In the genomic region with DNA sequence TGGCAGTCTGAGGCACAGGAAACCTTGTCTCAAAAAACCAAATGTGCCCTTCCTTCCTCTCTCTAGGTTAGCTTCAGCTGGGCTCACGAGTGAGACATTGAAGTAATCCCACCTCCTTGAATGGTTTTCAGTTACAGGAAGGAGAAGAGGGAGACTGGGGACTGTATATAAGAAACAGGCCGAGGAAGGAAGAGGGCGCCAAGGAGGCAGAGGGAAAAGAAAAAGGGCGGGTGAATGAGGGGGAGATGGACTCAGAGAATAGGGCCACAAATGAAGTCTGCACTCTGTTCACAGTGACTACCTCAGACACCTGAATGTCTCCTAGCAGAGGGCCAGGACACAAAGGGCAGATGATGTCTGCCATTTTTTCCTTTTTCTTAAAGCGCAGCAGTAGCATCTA, we compare ENCODE assay signal across 12 mouse cellular contexts.
DNase-seq lines count a peak whose midpoint lies in the region; ATAC-seq and TF ChIP-seq lines count a peak whose summit lies in the region.
"Had no signal": no experiment of that assay in that cellular context is flagged by ENCODE, and none has a peak within 500 bp of the region (broad histone marks: within the 10 kb centered on the region; RNA-seq: fewer than 3 reads in every experiment).

No protein-coding gene starts in this region.

- WGBS in kidney, embryonic 14.5 days = 15% methylated on average over 5 of the region's 5 CpGs
- 28% methylated on average over 5 of the region's 5 CpGs for WGBS in embryonic facial prominence, embryonic 14.5 days
- WGBS in hindbrain, embryonic 15.5 days = 12% methylated on average over 5 of the region's 5 CpGs
- 27% methylated on average over 5 of the region's 5 CpGs for WGBS in midbrain, postnatal 0 days

- H3K4me3 ChIP-seq in kidney, embryonic 14.5 days (ENCODE audit: low read length) = no peak overlapping the region
- no peak overlapping the region for H3K4me3 ChIP-seq in embryonic facial prominence, embryonic 14.5 days (ENCODE audit: low read depth, low read length)
- H3K4me3 ChIP-seq in hindbrain, embryonic 15.5 days = no peak overlapping the region
- H3K4me3 ChIP-seq in midbrain, postnatal 0 days (ENCODE audit: low read depth, low read length) = no peak overlapping the region

- H3K27ac ChIP-seq in kidney, embryonic 14.5 days (ENCODE audit: low read depth, low read length) = peak overlapping the region; percentile 20; the same call in 1 of the 2 replicates
- H3K27ac ChIP-seq in embryonic facial prominence, embryonic 14.5 days (replicated peaks; ENCODE audit: low read depth, low read length) = no peak overlapping the region
- peak overlapping the region; percentile 67 for H3K27ac ChIP-seq in hindbrain, embryonic 15.5 days (replicated peaks)
- no peak overlapping the region for H3K27ac ChIP-seq in midbrain, postnatal 0 days (ENCODE audit: low read depth, low read length)
- H3K27ac ChIP-seq: macrophage had no signal

- peak; percentile 33; the same call in 1 of the 2 replicates for ATAC-seq in kidney, embryonic 14.5 days (ENCODE audit: low FRiP score, low TSS enrichment)
- peak; percentile 27; the same call in 1 of the 2 replicates for ATAC-seq in embryonic facial prominence, embryonic 14.5 days (ENCODE audit: low read depth)
- ATAC-seq in hindbrain, embryonic 15.5 days (ENCODE audit: low FRiP score, low read depth) = peak; percentile 50; the same call in 1 of the 2 replicates
- ATAC-seq in midbrain, postnatal 0 days (ENCODE audit: low FRiP score) = no peak; the same call in 1 of the 2 replicates
- no peak for ATAC-seq in megakaryocyte, adult 5-6 weeks (ENCODE audit: poor library complexity, severe bottlenecking)

- H3K36me3 ChIP-seq in kidney, embryonic 14.5 days (ENCODE audit: control insufficient read depth, insufficient read depth, low read length) = no peaks in the 10 kb centered on the region
- H3K36me3 ChIP-seq in embryonic facial prominence, embryonic 14.5 days (ENCODE audit: control insufficient read depth, insufficient read depth, low read length) = no peaks in the 10 kb centered on the region
- H3K36me3 ChIP-seq in hindbrain, embryonic 15.5 days = no peaks in the 10 kb centered on the region
- H3K36me3 ChIP-seq in midbrain, postnatal 0 days (ENCODE audit: insufficient read depth, low read length) = no peaks in the 10 kb centered on the region

- no peak overlapping the region for H3K4me2 ChIP-seq in kidney, embryonic 14.5 days (replicated peaks; ENCODE audit: low read depth, low read length)
- H3K4me2 ChIP-seq in embryonic facial prominence, embryonic 14.5 days (ENCODE audit: low read depth, low read length) = no peak overlapping the region
- H3K4me2 ChIP-seq in hindbrain, embryonic 15.5 days = no peak overlapping the region
- no peak overlapping the region for H3K4me2 ChIP-seq in midbrain, postnatal 0 days (ENCODE audit: low read depth, low read length, poor library complexity, severe bottlenecking)

- DNase-seq in kidney, postnatal 10 days = no peak
- DNase-seq in embryonic facial prominence, embryonic 14.5 days (ENCODE audit: low spot score) = no peak
- no peak for DNase-seq in midbrain, postnatal 0 days (ENCODE audit: low spot score)
- DNase-seq in gastrocnemius, adult 8-10 months (ENCODE audit: low spot score in 2 of 2) = no peak
- DNase-seq in lung, postnatal 4 days = no peak
- DNase-seq: B cell, adult 2 months; heart, adult 11 months; kidney, adult 8-10 months had no signal

- peak; percentile 50 for TF ChIP-seq CTCF in midbrain, postnatal 0 days (IDR thresholded peaks at IDR 0.05)

- no peak overlapping the region for H3K9ac ChIP-seq in kidney, embryonic 14.5 days (ENCODE audit: low read depth, low read length)
- no peak overlapping the region for H3K9ac ChIP-seq in embryonic facial prominence, embryonic 14.5 days (ENCODE audit: low read depth, low read length)
- no peak overlapping the region for H3K9ac ChIP-seq in hindbrain, embryonic 15.5 days
- H3K9ac ChIP-seq in midbrain, postnatal 0 days (replicated peaks; ENCODE audit: low read length, poor library complexity, severe bottlenecking) = no peak overlapping the region

- peaks cover 15% of the 10 kb centered on the region; the same call in 1 of the 2 replicates for H3K4me1 ChIP-seq in kidney, embryonic 14.5 days (ENCODE audit: control insufficient read depth, insufficient read depth, low read length)
- peaks cover 26% of the 10 kb centered on the region for H3K4me1 ChIP-seq in embryonic facial prominence, embryonic 14.5 days (ENCODE audit: control insufficient read depth, insufficient read depth, low read length)
- H3K4me1 ChIP-seq in hindbrain, embryonic 15.5 days (replicated peaks) = peaks cover 25% of the 10 kb centered on the region
- peaks cover 6% of the 10 kb centered on the region for H3K4me1 ChIP-seq in midbrain, postnatal 0 days (ENCODE audit: insufficient read depth, low read length)

- H3K27me3 ChIP-seq in kidney, embryonic 14.5 days (ENCODE audit: control insufficient read depth, insufficient read depth, low read length) = no peaks in the 10 kb centered on the region
- H3K27me3 ChIP-seq in embryonic facial prominence, embryonic 14.5 days (replicated peaks; ENCODE audit: control insufficient read depth, insufficient read depth, low read length) = no peaks in the 10 kb centered on the region
- no peaks in the 10 kb centered on the region for H3K27me3 ChIP-seq in hindbrain, embryonic 15.5 days
- H3K27me3 ChIP-seq in midbrain, postnatal 0 days (ENCODE audit: insufficient read depth, low read length) = no peaks in the 10 kb centered on the region

- no peaks in the 10 kb centered on the region for H3K9me3 ChIP-seq in kidney, embryonic 14.5 days (ENCODE audit: control insufficient read depth, low read length)
- H3K9me3 ChIP-seq in embryonic facial prominence, embryonic 14.5 days (ENCODE audit: control insufficient read depth, low read length) = no peaks in the 10 kb centered on the region
- H3K9me3 ChIP-seq in hindbrain, embryonic 15.5 days = no peaks in the 10 kb centered on the region
- H3K9me3 ChIP-seq in midbrain, postnatal 0 days (ENCODE audit: low read length) = no peaks in the 10 kb centered on the region

Comparison
In these comparisons a context has a peak if more than half of its experiments do, and no peak if none do; other contexts are left out.
1. ATAC-seq: peak in kidney, embryonic 14.5 days (single experiment), embryonic facial prominence, embryonic 14.5 days (single experiment) and hindbrain, embryonic 15.5 days (single experiment); none in midbrain, postnatal 0 days (single experiment) and megakaryocyte, adult 5-6 weeks (single experiment).
2. H3K27ac ChIP-seq: peak in kidney, embryonic 14.5 days (single experiment) and hindbrain, embryonic 15.5 days (single experiment); none in embryonic facial prominence, embryonic 14.5 days (single experiment) and midbrain, postnatal 0 days (single experiment).